Mouse (Mus musculus): ENCODE data around the gene Abhd16a. TPM values are rescaled to one million over a fixed set of nuclear protein-coding genes. Genes with fewer than 3 reads are reported as not detected.

The Abhd16a gene
- polyA plus RNA-seq (2015; fragmentation: Nextera tagmentation; extraction: Ambion mirVana) = 47.3 and 49.3 TPM in 2 replicates

- peaks cover 23% of the 10 kb centered on the region for H3K36me3 ChIP-seq (replicated peaks; ENCODE audit: insufficient read depth, low read length)
- DNase-seq (peak; percentile 95), ATAC-seq (peak; percentile 99)
- no peaks in the 10 kb centered on the region for H3K9me3 ChIP-seq (ENCODE audit: low read length)
- H3K27me3 ChIP-seq (ENCODE audit: insufficient read depth, low read length) = no peaks in the 10 kb centered on the region
- no peak; the same call in 1 of the 2 replicates for TF ChIP-seq EP300 (IDR thresholded peaks at IDR 0.05; ENCODE audit: low read depth)
- TF ChIP-seq CTCF (IDR thresholded peaks at IDR 0.05; ENCODE audit: low read depth) = peak; percentile 27; the same call in 1 of the 2 replicates
- H3K9ac ChIP-seq (replicated peaks) = peak within 1 kb of the TSS; percentile 90
- peak within 1 kb of the TSS; percentile 96 for H3K27ac ChIP-seq (ENCODE audit: low read depth)
- peak within 1 kb of the TSS; percentile 87 for H3K4me2 ChIP-seq (ENCODE audit: low read depth, low read length)
- peaks cover 13% of the 10 kb centered on the region for H3K4me1 ChIP-seq (ENCODE audit: insufficient read depth)
- WGBS (ENCODE audit: insufficient replicate concordance) = 2% methylated on average over 66 of the region's 67 CpGs
- H3K4me3 ChIP-seq (ENCODE audit: low read depth, low read length) = peak within 1 kb of the TSS; percentile 73
Measured at GRCm38 (mm10) chr17:35088825-35089644, at the start of gene Abhd16a. Gene Abhd16a (plus strand): TSS chr17:35089263.

- TF ChIP-seq CTCF (IDR thresholded peaks at IDR 0.05; ENCODE audit: low read depth) (no peak), EP300 (IDR thresholded peaks at IDR 0.05; ENCODE audit: low read depth) (no peak)
- DNase-seq (no peak), ATAC-seq (no peak)
- Histone ChIP-seq H3K36me3 (replicated peaks; ENCODE audit: insufficient read depth, low read length) (no peaks in the 10 kb centered on the region), H3K4me1 (ENCODE audit: insufficient read depth) (peaks cover 50% of the 10 kb centered on the region), H3K4me2 (ENCODE audit: low read depth, low read length) (0 out of 2 replicates have a peak overlapping the region, but pooled peaks have one; percentile 99), H3K27ac (ENCODE audit: low read depth) (peak overlapping the region; percentile 94; the same call in 1 of the 2 replicates), H3K27me3 (ENCODE audit: insufficient read depth, low read length) (no peaks in the 10 kb centered on the region), H3K9me3 (ENCODE audit: low read length) (no peaks in the 10 kb centered on the region), H3K4me3 (ENCODE audit: low read depth, low read length) (no peak overlapping the region), H3K9ac (replicated peaks) (no peak overlapping the region)
- WGBS (ENCODE audit: insufficient replicate concordance) = 77% methylated on average over 4 of the region's 4 CpGs
Measured at GRCm38 (mm10) chr17:35043794-35044193, 45.3 kb upstream of the Abhd16a start.

GRCm38 (mm10) chr17:35044904-35045806, 43.9 kb upstream of the Abhd16a start:
- TF ChIP-seq CTCF (IDR thresholded peaks at IDR 0.05; ENCODE audit: low read depth) (no peak), EP300 (IDR thresholded peaks at IDR 0.05; ENCODE audit: low read depth) (peak; percentile 63)
- WGBS (ENCODE audit: insufficient replicate concordance) = 47% methylated on average over 7 of the region's 7 CpGs
- no peaks in the 10 kb centered on the region for H3K36me3 ChIP-seq (replicated peaks; ENCODE audit: insufficient read depth, low read length)
- no peaks in the 10 kb centered on the region for H3K27me3 ChIP-seq (ENCODE audit: insufficient read depth, low read length)
- peak overlapping the region; percentile 93 for H3K9ac ChIP-seq (replicated peaks)
- H3K9me3 ChIP-seq (ENCODE audit: low read length) = no peaks in the 10 kb centered on the region
- H3K4me1 ChIP-seq (ENCODE audit: insufficient read depth) = peaks cover 61% of the 10 kb centered on the region
- H3K4me2 ChIP-seq (ENCODE audit: low read depth, low read length) = peak overlapping the region; percentile 99
- H3K4me3 ChIP-seq (ENCODE audit: low read depth, low read length) = peak overlapping the region; percentile 70
- DNase-seq (no peak), ATAC-seq (no peak)
- peak overlapping the region; percentile 94 for H3K27ac ChIP-seq (ENCODE audit: low read depth)

- Histone ChIP-seq H3K4me3 (ENCODE audit: low read depth, low read length) (peak overlapping the region; percentile 70), H3K27ac (ENCODE audit: low read depth) (peak overlapping the region; percentile 94), H3K4me1 (ENCODE audit: insufficient read depth) (peaks cover 61% of the 10 kb centered on the region), H3K4me2 (ENCODE audit: low read depth, low read length) (peak overlapping the region; percentile 99), H3K9ac (replicated peaks) (peak overlapping the region; percentile 93), H3K27me3 (ENCODE audit: insufficient read depth, low read length) (no peaks in the 10 kb centered on the region), H3K9me3 (ENCODE audit: low read length) (no peaks in the 10 kb centered on the region), H3K36me3 (replicated peaks; ENCODE audit: insufficient read depth, low read length) (no peaks in the 10 kb centered on the region)
- DNase-seq (no peak), ATAC-seq (no peak)
- TF ChIP-seq CTCF (IDR thresholded peaks at IDR 0.05; ENCODE audit: low read depth) (no peak), EP300 (IDR thresholded peaks at IDR 0.05; ENCODE audit: low read depth) (no peak)
- 4% methylated on average over 40 of the region's 48 CpGs for WGBS (ENCODE audit: insufficient replicate concordance)
Measured at GRCm38 (mm10) chr17:35045807-35046680, 43.0 kb upstream of the Abhd16a start.

- H3K9me3 ChIP-seq (ENCODE audit: low read length) = no peaks in the 10 kb centered on the region
- ATAC-seq = peak; percentile 89
- DNase-seq = peak; percentile 99
- whole genome bisulfite sequencing (ENCODE audit: insufficient replicate concordance) = 2% methylated on average over 33 of the region's 33 CpGs
- H3K4me1 ChIP-seq (ENCODE audit: insufficient read depth) = peaks cover 62% of the 10 kb centered on the region
- peak; percentile 46 for TF ChIP-seq EP300 (IDR thresholded peaks at IDR 0.05; ENCODE audit: low read depth)
- no peak for TF ChIP-seq CTCF (IDR thresholded peaks at IDR 0.05; ENCODE audit: low read depth)
- H3K27me3 ChIP-seq (ENCODE audit: insufficient read depth, low read length) = no peaks in the 10 kb centered on the region
- peak within 1 kb of the TSS; percentile 70 for H3K4me3 ChIP-seq (ENCODE audit: low read depth, low read length)
- H3K36me3 ChIP-seq (replicated peaks; ENCODE audit: insufficient read depth, low read length) = no peaks in the 10 kb centered on the region
- peak within 1 kb of the TSS; percentile 99 for H3K4me2 ChIP-seq (ENCODE audit: low read depth, low read length)
- peak within 1 kb of the TSS; percentile 98 for H3K27ac ChIP-seq (ENCODE audit: low read depth)
- peak within 1 kb of the TSS; percentile 93 for H3K9ac ChIP-seq (replicated peaks)
Measured at GRCm38 (mm10) chr17:35046681-35047455, 42.2 kb upstream of the Abhd16a start, which contains the start of gene Msh5. Gene Msh5 (minus strand): TSS chr17:35046745.

All from liver, postnatal 0 days (tissue).